Comparison of ENCODE assay signal across 9 mouse cellular contexts in genomic region chr1:34749161-34750040, GRCm38 (mm10).
DNase-seq lines count a peak whose midpoint lies in the region; ATAC-seq and TF ChIP-seq lines count a peak whose summit lies in the region.
"Had no signal": no experiment of that assay in that cellular context is flagged by ENCODE, and none has a peak within 500 bp of the region (broad histone marks: within the 10 kb centered on the region; RNA-seq: fewer than 3 reads in every experiment).

No protein-coding gene starts in this region.

- H3K4me2 ChIP-seq in embryonic facial prominence, embryonic 13.5 days = peak overlapping the region; percentile 95
- H3K4me2 ChIP-seq in stomach, postnatal 0 days (replicated peaks; ENCODE audit: low read depth) = peak overlapping the region; percentile 90; the same call in 1 of the 2 replicates

- peaks cover 15% of the 10 kb centered on the region for H3K4me1 ChIP-seq in embryonic facial prominence, embryonic 13.5 days
- peaks cover 25% of the 10 kb centered on the region for H3K4me1 ChIP-seq in limb, embryonic 10.5 days
- H3K4me1 ChIP-seq in stomach, postnatal 0 days (replicated peaks; ENCODE audit: control insufficient read depth, insufficient read depth) = 0 out of 2 replicates have a peak, but pooled peaks cover 6% of the 10 kb centered on the region

- no peak for TF ChIP-seq CTCF in stomach, postnatal 0 days (IDR thresholded peaks at IDR 0.05; ENCODE audit: low read depth)

- 8% methylated on average over 14 of the region's 14 CpGs for WGBS in embryonic facial prominence, embryonic 13.5 days
- 11% methylated on average over 14 of the region's 14 CpGs for WGBS in limb, embryonic 10.5 days
- 11% methylated on average over 14 of the region's 14 CpGs for WGBS in stomach, postnatal 0 days

- no peak overlapping the region for H3K27ac ChIP-seq in embryonic facial prominence, embryonic 13.5 days
- no peak overlapping the region for H3K27ac ChIP-seq in limb, embryonic 10.5 days
- H3K27ac ChIP-seq in stomach, postnatal 0 days (replicated peaks) = no peak overlapping the region

- peaks cover 73% of the 10 kb centered on the region for H3K27me3 ChIP-seq in embryonic facial prominence, embryonic 13.5 days
- peaks cover 68% of the 10 kb centered on the region for H3K27me3 ChIP-seq in limb, embryonic 10.5 days (ENCODE audit: low read depth, poor library complexity, severe bottlenecking)
- H3K27me3 ChIP-seq in stomach, postnatal 0 days (ENCODE audit: control insufficient read depth, insufficient read depth, low read length) = no peaks in the 10 kb centered on the region

- no peaks in the 10 kb centered on the region for H3K9me3 ChIP-seq in embryonic facial prominence, embryonic 13.5 days
- H3K9me3 ChIP-seq in limb, embryonic 10.5 days (replicated peaks) = no peaks in the 10 kb centered on the region
- H3K9me3 ChIP-seq in stomach, postnatal 0 days (ENCODE audit: control insufficient read depth, low read length) = no peaks in the 10 kb centered on the region

- H3K9ac ChIP-seq in embryonic facial prominence, embryonic 13.5 days = no peak overlapping the region
- H3K9ac ChIP-seq in stomach, postnatal 0 days (ENCODE audit: low read length) = no peak overlapping the region

- DNase-seq in frontal cortex, postnatal 14 days (ENCODE audit: low spot score in 2 of 2) = no peak
- peak; percentile 32 for DNase-seq in 3T3-L1 (ENCODE audit: low read depth, low spot score)
- no peak for DNase-seq in limb, embryonic 10.5 days (ENCODE audit: low spot score)
- no peak for DNase-seq in stomach, postnatal 0 days (ENCODE audit: low spot score)
- DNase-seq in lung, postnatal 36 days = no peak
- no peak for DNase-seq in gastrocnemius, adult 8-10 months (ENCODE audit: low spot score in 2 of 2)

- no peaks in the 10 kb centered on the region for H3K36me3 ChIP-seq in embryonic facial prominence, embryonic 13.5 days
- H3K36me3 ChIP-seq in limb, embryonic 10.5 days = no peaks in the 10 kb centered on the region
- H3K36me3 ChIP-seq in stomach, postnatal 0 days (ENCODE audit: control insufficient read depth, insufficient read depth, low read length) = no peaks in the 10 kb centered on the region

- H3K4me3 ChIP-seq in embryonic facial prominence, embryonic 13.5 days = peak overlapping the region; percentile 64
- H3K4me3 ChIP-seq in limb, embryonic 10.5 days = peak overlapping the region; percentile 77
- H3K4me3 ChIP-seq in stomach, postnatal 0 days (ENCODE audit: low read depth, low read length) = peak overlapping the region; percentile 4
- H3K4me3 ChIP-seq: erythroblast, embryonic 14.5 days had no signal

- no peak for TF ChIP-seq EP300 in stomach, postnatal 0 days (optimal IDR thresholded peaks at IDR 0.05)

- ATAC-seq in frontal cortex, adult (ENCODE audit: low TSS enrichment) = peak; percentile 70
- no peak for ATAC-seq in embryonic facial prominence, embryonic 13.5 days (ENCODE audit: insufficient number of reproducible peaks, insufficient read depth, low FRiP score, low TSS enrichment, low read depth)
- ATAC-seq in stomach, postnatal 0 days (ENCODE audit: low FRiP score, low TSS enrichment) = no peak

Comparison
In these comparisons a context has a peak if more than half of its experiments do, and no peak if none do; other contexts are left out.
1. H3K4me3 ChIP-seq: peak in every context shown above with its lines; median percentile 77 in limb, embryonic 10.5 days; 64 in embryonic facial prominence, embryonic 13.5 days; 4 in stomach, postnatal 0 days.